Mouse (Mus musculus) forebrain, embryonic 11.5 days (tissue): ENCODE results near the gene Pigq. TPM values are rescaled to one million over a fixed set of nuclear protein-coding genes. Genes with fewer than 3 reads are reported as not detected.
A peak's percentile ranks its signal among the peaks of the same experiment; 100 is the strongest.

Experiments
- ATAC-seq: fragments of 200-750 bp; cut with Nextera tagmentation; replicated peaks from 2 replicates; pipeline ENCODE4 v1.8.0; 2017; ENCODE audit warnings: moderate TSS enrichment; ENCODE audit not compliant: low FRiP score
- DNase-seq: peaks from one replicate; pipeline ENCODE4 v3.0.0-alpha.2; 2017; ENCODE audit warnings: low spot score
- H3K27ac ChIP-seq: fragments of 300-500 bp; sonication (generic); 2 replicates; pipeline ENCODE4 v1.5.1; 2014; ENCODE audit warnings: low read depth, low read length
- H3K27me3 ChIP-seq: fragments of 300-500 bp; sonication (generic); 2 replicates; pipeline ENCODE4 v1.6.1; 2014; ENCODE audit warnings: mild to moderate bottlenecking, low read length, mixed read lengths; ENCODE audit not compliant: control insufficient read depth, insufficient read depth
- H3K36me3 ChIP-seq: fragments of 300-500 bp; sonication (generic); 2 replicates; pipeline ENCODE4 v1.6.1; 2014; ENCODE audit warnings: mild to moderate bottlenecking, low read length, moderate library complexity, mixed read lengths; ENCODE audit not compliant: control insufficient read depth, insufficient read depth
- H3K4me1 ChIP-seq: fragments of 300-500 bp; sonication (generic); replicated peaks from 2 replicates; pipeline ENCODE4 v1.6.1; 2014; ENCODE audit warnings: low read length, mixed read lengths; ENCODE audit not compliant: control insufficient read depth, insufficient read depth
- H3K4me2 ChIP-seq: fragments of 300-500 bp; sonication (generic); 2 replicates; pipeline ENCODE4 v1.6.1; 2014; ENCODE audit warnings: low read depth, mild to moderate bottlenecking, low read length, moderate library complexity, mixed read lengths; ENCODE audit not compliant: severe bottlenecking
- H3K4me3 ChIP-seq: fragments of 300-500 bp; sonication (generic); 2 replicates; pipeline ENCODE4 v1.5.1; 2014; ENCODE audit warnings: low read depth, low read length
- H3K9ac ChIP-seq: fragments of 300-500 bp; sonication (generic); 2 replicates; pipeline ENCODE4 v1.6.1; 2014; ENCODE audit warnings: low read length
- H3K9me3 ChIP-seq: fragments of 300-500 bp; sonication (generic); 2 replicates; pipeline ENCODE4 v1.6.1; 2016; ENCODE audit warnings: low read length, mixed read lengths; ENCODE audit not compliant: control insufficient read depth
- WGBS: fragments of 180-500 bp; shearing (Covaris S2); extraction: QIAGEN DNeasy Blood & Tissue Kit; methylation state at CpG from one replicate; pipeline ENCODE4 v1.1.7; 2014; 5-methylcytosine and 5-hydroxymethylcytosine counted together
- polyA plus RNA-seq: library from polyadenylated mRNA; unstranded; fragments of >200 nt; fragmentation: Nextera tagmentation; extraction: Ambion mirVana; gene quantifications from 2 replicates; pipeline ENCODE4 v1.2.1, GENCODE M21; 2014

Gene Pigq
- polyA plus RNA-seq, 1 experiment from 2014 or later, result 65.2 TPM

DNA sequence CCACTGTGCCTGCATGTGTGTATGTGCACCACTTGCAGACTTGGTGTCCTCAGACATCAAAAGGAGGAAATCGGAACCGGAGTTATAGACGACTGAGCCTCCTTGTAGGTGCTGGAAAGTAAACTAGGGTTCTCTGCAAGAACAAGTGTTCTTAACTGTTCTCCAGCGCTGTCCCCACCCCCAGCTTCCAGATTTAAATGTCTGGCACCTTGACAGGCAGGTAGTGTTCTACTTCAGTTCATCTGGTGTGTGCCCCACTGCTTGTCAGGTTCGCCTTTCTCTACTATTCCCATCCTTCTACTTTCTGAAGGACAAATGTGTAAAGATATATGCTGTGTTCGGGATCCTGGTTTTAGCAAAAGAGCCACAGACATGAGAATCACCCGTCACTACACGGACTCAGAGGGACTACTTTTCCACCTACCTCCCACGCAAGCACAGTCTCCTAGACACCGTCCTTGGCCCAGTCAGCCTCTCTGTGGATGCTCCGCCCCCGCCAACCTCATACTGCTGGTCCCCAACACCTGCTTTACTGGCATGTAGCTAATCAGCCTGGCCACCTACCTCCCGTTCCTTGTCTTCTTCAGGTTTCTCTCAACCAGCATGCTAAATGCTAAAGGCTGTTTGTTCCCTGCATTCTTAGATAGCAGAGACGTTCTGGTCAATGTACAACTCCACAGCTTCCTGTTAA, 31.4 kb downstream of the Pigq start:
- no peak overlapping the region for H3K4me3 ChIP-seq
- ATAC-seq, result no peak
- no peak for DNase-seq
- 89% methylated on average over 14 of the region's 14 CpGs for WGBS
- no peaks in the 10 kb centered on the region for H3K36me3 ChIP-seq
- no peaks in the 10 kb centered on the region for H3K27me3 ChIP-seq
- H3K9me3 ChIP-seq, result no peaks in the 10 kb centered on the region
- H3K9ac ChIP-seq, result no peak overlapping the region
- no peak overlapping the region for H3K4me2 ChIP-seq
- H3K27ac ChIP-seq, result no peak overlapping the region
- H3K4me1 ChIP-seq, result peaks cover under 1% of the 10 kb centered on the region

DNA sequence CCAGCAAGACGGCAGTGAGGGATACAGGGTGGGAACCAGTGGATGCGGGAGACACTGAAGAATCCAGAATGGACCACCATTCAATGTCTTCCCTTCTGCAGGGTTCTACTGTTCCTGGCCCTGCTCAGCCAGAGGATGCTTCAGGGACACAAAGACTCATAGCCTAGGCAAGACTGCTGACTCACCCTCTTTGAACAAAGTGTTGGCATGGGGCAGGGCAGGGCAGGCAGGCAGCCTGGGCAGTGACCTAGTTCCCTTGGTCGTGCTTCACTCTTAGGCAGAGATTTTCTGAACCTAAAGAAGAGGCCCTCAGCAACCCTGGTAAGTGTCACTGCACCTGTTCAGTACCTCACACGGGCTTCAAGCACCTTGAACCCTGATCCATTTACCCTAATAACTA, 32.9 kb downstream of the Pigq start:
- ATAC-seq (no peak), DNase-seq (no peak)
- WGBS, result 87% methylated on average over 4 of the region's 4 CpGs
- Histone ChIP-seq H3K36me3 (no peaks in the 10 kb centered on the region), H3K4me1 (no peaks in the 10 kb centered on the region), H3K4me2 (no peak overlapping the region), H3K9ac (no peak overlapping the region), H3K27ac (no peak overlapping the region), H3K9me3 (no peaks in the 10 kb centered on the region), H3K27me3 (no peaks in the 10 kb centered on the region), H3K4me3 (no peak overlapping the region)

DNA sequence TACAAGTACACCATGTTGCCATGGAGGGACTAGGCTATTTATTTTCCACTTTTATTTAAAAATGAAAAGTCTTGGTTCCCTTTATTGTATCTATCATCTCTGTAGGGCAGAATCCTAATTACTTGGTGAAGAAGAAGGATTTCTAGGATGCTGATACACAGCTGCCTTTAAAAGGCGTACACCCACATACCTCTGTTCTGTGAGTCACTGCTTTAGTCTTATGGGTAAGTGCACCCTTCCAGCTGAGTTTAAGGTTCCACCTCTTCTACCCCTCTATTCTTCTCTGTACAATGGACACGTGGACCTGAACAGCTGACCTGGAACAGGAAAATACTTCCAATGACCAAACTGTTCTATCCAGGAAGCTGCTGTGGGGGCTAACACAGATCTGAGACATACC, 37.1 kb downstream of the Pigq start:
- Histone ChIP-seq H3K36me3 (no peaks in the 10 kb centered on the region), H3K27me3 (no peaks in the 10 kb centered on the region), H3K4me1 (no peaks in the 10 kb centered on the region), H3K9ac (no peak overlapping the region), H3K4me2 (no peak overlapping the region), H3K9me3 (no peaks in the 10 kb centered on the region), H3K27ac (no peak overlapping the region), H3K4me3 (no peak overlapping the region)
- DNase-seq (no peak), ATAC-seq (no peak)
- 83% methylated on average over 2 of the region's 2 CpGs for WGBS

DNA sequence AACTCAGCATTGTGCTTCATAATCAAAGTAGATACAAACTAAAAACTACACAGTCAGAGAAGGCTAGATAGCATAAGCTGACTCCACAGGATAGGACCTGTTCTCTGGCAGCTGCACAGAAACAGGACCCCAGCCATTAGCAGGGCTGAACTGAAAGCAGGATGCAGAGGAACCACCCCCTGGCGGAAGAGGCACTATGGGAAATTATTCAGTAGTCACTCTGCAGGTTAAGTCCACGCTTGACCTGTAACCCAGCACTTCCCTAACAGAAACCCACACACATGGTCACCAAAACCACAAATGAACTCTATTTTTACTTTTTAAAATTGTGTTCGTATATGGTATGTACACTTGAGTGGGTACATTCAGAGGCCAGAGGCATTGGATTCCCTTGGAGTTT, 41.7 kb downstream of the Pigq start:
- WGBS, result 88% methylated on average over 3 of the region's 3 CpGs

DNA sequence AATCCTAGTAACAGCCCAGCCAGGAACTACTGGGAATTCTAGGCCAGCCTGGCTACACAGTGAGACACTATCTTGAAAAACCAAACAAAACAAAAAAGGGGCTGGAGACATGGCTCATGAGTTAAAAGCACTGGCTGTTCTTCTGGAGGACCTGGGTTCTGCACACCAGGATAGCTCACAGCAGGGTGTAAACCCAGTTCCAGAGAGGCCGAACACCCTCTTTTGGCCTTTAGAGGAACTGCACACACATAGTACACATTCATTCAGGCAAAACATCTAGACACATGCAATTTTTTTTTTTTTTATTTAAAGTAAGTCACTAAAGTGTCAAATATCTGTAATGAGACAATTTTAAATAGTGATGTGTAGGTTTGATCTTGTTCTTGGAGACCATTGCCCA, 44.5 kb downstream of the Pigq start:
- no peaks in the 10 kb centered on the region for H3K4me1 ChIP-seq
- no peaks in the 10 kb centered on the region for H3K36me3 ChIP-seq
- ATAC-seq (no peak), DNase-seq (no peak)
- H3K4me2 ChIP-seq, result no peak overlapping the region
- H3K4me3 ChIP-seq, result no peak overlapping the region
- no peak overlapping the region for H3K9ac ChIP-seq
- H3K27ac ChIP-seq, result no peak overlapping the region
- H3K9me3 ChIP-seq, result no peaks in the 10 kb centered on the region
- no peaks in the 10 kb centered on the region for H3K27me3 ChIP-seq
- 97% methylated on average over 1 of the region's 1 CpGs for WGBS

More for the DNA sequence above, 41.7 kb downstream of the Pigq start:
- DNase-seq (no peak), ATAC-seq (no peak)
- H3K36me3 ChIP-seq, result no peaks in the 10 kb centered on the region
- no peak overlapping the region for H3K4me2 ChIP-seq
- no peak overlapping the region for H3K4me3 ChIP-seq
- no peaks in the 10 kb centered on the region for H3K27me3 ChIP-seq
- no peak overlapping the region for H3K27ac ChIP-seq
- H3K9me3 ChIP-seq, result no peaks in the 10 kb centered on the region
- no peaks in the 10 kb centered on the region for H3K4me1 ChIP-seq
- H3K9ac ChIP-seq, result no peak overlapping the region

DNA sequence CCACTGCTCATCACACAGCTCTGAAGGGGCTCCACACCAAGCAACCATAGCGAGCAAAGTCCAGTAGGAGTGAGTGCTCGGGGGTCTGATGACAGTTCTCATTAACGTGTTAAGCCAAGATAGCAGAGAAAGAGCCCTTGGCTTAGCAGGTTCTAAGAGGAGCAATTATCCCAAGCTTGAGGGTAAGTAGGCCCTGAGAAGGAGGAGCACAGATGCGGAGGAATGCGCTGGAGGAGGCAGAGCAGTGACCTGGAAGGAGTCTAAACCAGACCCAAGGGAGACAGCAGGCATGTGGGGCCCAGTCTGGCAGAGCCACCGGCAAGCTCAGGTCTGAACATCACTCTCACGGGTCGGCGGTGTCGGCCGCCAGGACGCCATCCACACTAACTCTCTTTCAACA, 48.8 kb downstream of the Pigq start:
- ATAC-seq (no peak), DNase-seq (no peak)
- WGBS, result 67% methylated on average over 12 of the region's 12 CpGs
- no peak overlapping the region for H3K9ac ChIP-seq
- no peak overlapping the region for H3K27ac ChIP-seq
- no peak overlapping the region for H3K4me2 ChIP-seq
- no peaks in the 10 kb centered on the region for H3K36me3 ChIP-seq
- no peak overlapping the region for H3K4me3 ChIP-seq
- no peaks in the 10 kb centered on the region; the same call in 1 of the 2 replicates for H3K4me1 ChIP-seq
- H3K9me3 ChIP-seq, result no peaks in the 10 kb centered on the region
- no peaks in the 10 kb centered on the region for H3K27me3 ChIP-seq

DNA sequence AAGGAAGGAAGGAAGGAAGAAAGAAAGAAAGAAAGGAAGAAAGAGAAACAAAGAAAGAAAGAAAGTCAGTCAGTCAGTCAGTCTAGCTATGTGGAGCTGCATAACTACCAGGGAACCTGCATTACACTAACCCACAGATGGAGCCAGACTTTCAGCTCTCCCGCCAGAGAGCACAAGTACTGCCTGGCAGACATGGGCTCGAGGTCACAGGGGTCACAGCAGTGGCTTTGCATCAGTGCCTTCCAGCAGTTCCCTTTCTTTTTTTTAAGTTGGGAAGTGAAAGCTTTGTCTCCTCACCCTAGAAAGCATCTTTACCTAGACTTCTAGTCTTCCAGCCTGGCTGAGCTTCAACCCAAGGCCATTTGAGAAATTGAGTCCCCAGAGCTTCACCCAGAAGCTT, 49.3 kb downstream of the Pigq start:
- ATAC-seq (no peak), DNase-seq (no peak)
- H3K4me2 ChIP-seq, result no peak overlapping the region
- H3K4me3 ChIP-seq, result no peak overlapping the region
- H3K9me3 ChIP-seq, result no peaks in the 10 kb centered on the region
- WGBS, result 59% methylated on average over 2 of the region's 2 CpGs
- no peaks in the 10 kb centered on the region; the same call in 1 of the 2 replicates for H3K4me1 ChIP-seq
- H3K27me3 ChIP-seq, result no peaks in the 10 kb centered on the region
- no peak overlapping the region for H3K27ac ChIP-seq
- H3K36me3 ChIP-seq, result no peaks in the 10 kb centered on the region
- no peak overlapping the region for H3K9ac ChIP-seq

DNA sequence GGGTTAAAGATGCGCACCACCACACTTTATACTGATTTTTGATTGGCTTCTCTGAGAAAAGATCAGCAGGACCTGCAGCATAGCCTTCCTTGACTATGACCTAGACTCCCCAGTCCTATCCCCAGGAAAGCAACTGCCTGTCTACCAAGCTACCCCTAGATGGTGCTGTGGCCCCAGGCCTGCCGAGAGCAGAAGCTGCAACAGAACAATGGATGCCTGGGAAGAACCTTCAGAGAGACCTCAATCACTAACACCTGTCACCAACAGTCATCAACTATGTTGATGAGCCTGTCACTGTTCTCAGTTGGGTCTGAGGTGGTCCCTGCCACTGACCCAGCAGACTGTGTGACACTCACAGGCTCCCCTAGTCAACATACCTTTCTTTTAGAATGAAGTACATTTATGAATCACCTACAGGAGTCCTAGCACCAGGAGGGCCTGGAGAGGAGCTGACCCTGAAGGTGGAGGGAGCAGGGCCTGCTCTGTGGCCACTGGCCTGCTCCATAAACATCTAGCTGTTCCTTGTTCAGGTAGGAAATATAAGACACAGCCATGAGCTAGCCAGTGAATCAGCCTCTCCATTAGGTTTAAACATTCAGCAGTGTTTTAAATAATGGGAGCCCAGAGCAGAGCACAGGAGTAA, 50.6 kb downstream of the Pigq start:
- H3K9me3 ChIP-seq, result no peaks in the 10 kb centered on the region
- DNase-seq (peak; percentile 79), ATAC-seq (peak; percentile 66; the same call in 1 of the 2 replicates)
- no peak overlapping the region for H3K4me3 ChIP-seq
- WGBS, result 40% methylated on average over 2 of the region's 2 CpGs
- H3K36me3 ChIP-seq, result no peaks in the 10 kb centered on the region
- H3K9ac ChIP-seq, result no peak overlapping the region; the same call in 1 of the 2 replicates
- H3K27ac ChIP-seq, result no peak overlapping the region
- no peaks in the 10 kb centered on the region for H3K27me3 ChIP-seq
- H3K4me1 ChIP-seq, result no peaks in the 10 kb centered on the region; the same call in 1 of the 2 replicates
- H3K4me2 ChIP-seq, result no peak overlapping the region

DNA sequence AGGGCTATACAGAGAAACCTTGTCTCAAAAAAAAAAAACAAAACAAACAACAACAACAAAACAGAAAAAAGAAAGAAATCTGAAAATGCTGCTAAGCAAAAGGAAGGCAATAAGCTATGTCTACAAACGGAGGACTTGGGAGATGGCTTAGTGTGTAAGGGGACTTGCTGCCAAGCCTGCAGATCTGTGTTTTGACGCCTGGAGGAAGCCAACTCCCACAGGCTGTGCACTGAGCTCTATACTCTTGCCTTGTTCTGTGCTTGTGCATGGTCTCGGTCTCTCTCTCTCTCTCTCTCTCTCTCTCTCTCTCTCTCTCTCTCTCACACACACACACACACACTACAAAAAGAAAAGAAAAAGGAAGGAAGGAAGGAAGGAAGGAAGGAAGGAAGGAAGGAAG, 55.9 kb downstream of the Pigq start:
- Histone ChIP-seq H3K4me1 (no peaks in the 10 kb centered on the region), H3K4me2 (no peak overlapping the region), H3K9ac (no peak overlapping the region), H3K36me3 (no peaks in the 10 kb centered on the region; the same call in 1 of the 2 replicates), H3K27ac (no peak overlapping the region), H3K4me3 (no peak overlapping the region), H3K27me3 (no peaks in the 10 kb centered on the region), H3K9me3 (no peaks in the 10 kb centered on the region)
- DNase-seq (no peak), ATAC-seq (no peak)
- 80% methylated on average over 3 of the region's 3 CpGs for WGBS
